Mouse (Mus musculus): Measurements from ENCODE around the gene Zpr1. TPM values are rescaled to one million over a fixed set of nuclear protein-coding genes. Genes with fewer than 3 reads are reported as not detected.

Gene Zpr1
- polyA plus RNA-seq, 1 experiment, result 28.7 TPM

DNA sequence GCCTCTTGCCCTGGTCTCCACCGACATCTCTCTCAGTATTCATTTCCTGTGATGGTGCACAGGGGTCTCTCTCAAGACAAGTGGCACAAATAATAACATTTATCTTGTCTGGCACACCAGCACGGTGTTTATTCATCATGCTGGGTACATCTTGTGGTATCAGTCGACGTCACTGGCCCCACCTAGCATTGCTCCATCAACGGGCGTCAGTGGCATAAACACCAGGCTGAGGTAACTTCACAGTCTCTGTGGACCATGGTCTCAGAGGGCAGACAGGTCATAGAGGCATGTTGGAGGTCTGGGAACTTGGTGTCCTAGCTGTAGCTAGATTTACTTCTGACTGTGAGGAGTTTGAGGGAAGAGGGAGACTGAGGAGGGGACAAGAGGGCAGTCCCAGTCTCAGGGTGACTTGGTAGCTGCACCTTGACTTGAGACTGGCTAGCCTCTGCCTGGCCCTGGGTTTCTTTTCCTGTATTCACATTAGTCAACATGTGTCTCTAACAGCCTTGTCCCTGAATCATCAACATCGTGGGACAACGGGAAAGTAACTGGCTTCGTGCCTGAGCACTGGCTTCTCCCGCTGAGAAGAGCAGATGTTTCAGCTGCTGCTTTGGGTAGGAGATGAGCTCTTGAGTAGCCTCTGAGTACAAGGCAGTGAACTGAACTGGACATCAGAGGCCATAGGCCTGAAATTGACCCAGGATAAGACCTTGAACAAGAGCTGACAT is 16.0 kb upstream of the Zpr1 start:
- H3K36me3 ChIP-seq (ENCODE audit: control insufficient read depth, insufficient read depth, low read length), result no peaks in the 10 kb centered on the region
- no peak overlapping the region for H3K27ac ChIP-seq (ENCODE audit: control insufficient read depth, insufficient read depth, low read length)
- no peaks in the 10 kb centered on the region for H3K27me3 ChIP-seq (ENCODE audit: control insufficient read depth, insufficient read depth, low read length)
- no peak for DNase-seq
- no peaks in the 10 kb centered on the region for H3K4me1 ChIP-seq (replicated peaks; ENCODE audit: control insufficient read depth, insufficient read depth, low read length)
- WGBS, result 94% methylated on average over 10 of the region's 10 CpGs
- H3K4me3 ChIP-seq (ENCODE audit: control insufficient read depth, insufficient read depth, low read length), result no peak overlapping the region
- TF ChIP-seq POLR2A (IDR thresholded peaks at IDR 0.05; ENCODE audit: control insufficient read depth, extremely low read depth, insufficient read depth, low read length, poor library complexity) (no peak), CTCF (IDR thresholded peaks at IDR 0.05; ENCODE audit: borderline replicate concordance, control insufficient read depth, extremely low read depth, insufficient read depth, low read length, poor library complexity) (no peak)

DNA sequence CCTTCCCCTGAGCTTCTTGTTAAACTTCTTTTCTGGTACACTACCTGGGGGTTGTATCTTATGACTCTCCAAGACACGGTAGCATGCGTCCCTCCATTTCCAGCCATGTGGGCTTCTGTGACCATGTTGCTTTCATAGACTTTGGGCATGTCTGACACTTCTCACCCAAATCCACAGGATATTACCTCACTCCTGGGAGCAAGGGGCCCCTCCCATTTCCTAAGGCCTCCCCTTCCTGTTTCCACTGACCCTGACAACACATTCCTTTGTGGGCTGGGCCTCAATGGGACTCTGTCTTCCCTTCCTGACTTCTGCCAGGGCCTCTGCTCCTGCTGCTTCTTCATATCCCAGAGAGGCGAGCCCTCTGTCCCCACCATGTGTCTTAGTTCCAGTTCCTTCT is 15.3 kb upstream of the Zpr1 start:
- H3K36me3 ChIP-seq (ENCODE audit: control insufficient read depth, insufficient read depth, low read length), result no peaks in the 10 kb centered on the region
- TF ChIP-seq CTCF (IDR thresholded peaks at IDR 0.05; ENCODE audit: borderline replicate concordance, control insufficient read depth, extremely low read depth, insufficient read depth, low read length, poor library complexity), result no peak
- TF ChIP-seq POLR2A (IDR thresholded peaks at IDR 0.05; ENCODE audit: control insufficient read depth, extremely low read depth, insufficient read depth, low read length, poor library complexity), result no peak
- 92% methylated on average over 3 of the region's 3 CpGs for WGBS
- DNase-seq, result no peak
- H3K27me3 ChIP-seq (ENCODE audit: control insufficient read depth, insufficient read depth, low read length), result no peaks in the 10 kb centered on the region
- H3K27ac ChIP-seq (ENCODE audit: control insufficient read depth, insufficient read depth, low read length), result no peak overlapping the region
- no peak overlapping the region for H3K4me3 ChIP-seq (ENCODE audit: control insufficient read depth, insufficient read depth, low read length)
- no peaks in the 10 kb centered on the region for H3K4me1 ChIP-seq (replicated peaks; ENCODE audit: control insufficient read depth, insufficient read depth, low read length)

DNA sequence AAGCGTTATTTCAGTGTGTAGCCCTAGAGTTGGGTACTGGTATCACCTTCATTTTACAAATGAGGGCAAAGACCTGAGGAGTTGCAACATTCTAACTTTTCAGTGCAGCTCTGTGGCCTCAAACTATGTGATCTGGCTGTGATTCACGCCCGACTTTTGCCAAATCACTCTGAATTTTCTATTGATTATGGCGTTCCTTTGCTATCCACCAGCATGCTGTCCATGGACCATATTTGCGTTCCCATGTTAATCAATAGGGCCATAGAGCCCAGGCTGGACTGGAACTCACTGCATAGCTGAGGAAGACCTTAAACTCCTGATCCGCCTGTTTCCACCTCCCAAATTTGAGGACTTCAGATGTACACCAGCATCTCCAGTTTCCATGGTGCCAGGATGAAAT is 13.8 kb upstream of the Zpr1 start:
- WGBS, result 94% methylated on average over 6 of the region's 6 CpGs
- H3K4me3 ChIP-seq (ENCODE audit: control insufficient read depth, insufficient read depth, low read length), result no peak overlapping the region

DNA sequence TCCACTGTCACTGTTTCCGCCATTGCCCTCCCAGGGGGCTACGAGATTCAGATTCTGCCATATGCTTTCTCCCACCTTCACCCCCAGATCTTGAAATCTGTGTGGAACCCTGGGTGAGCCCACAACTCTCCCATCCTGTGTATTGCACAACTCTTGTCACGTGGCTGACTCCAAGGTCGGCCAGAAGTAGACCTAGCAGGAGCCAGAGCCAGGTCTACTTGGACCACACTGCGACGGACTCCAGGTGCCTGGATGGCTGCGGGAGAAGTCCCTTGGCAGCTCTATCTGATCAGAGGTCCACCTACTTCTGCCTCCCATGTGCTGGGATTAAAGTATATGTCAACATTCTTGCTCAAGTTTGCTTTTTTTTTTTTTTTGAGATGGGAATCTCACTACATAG is 11.7 kb upstream of the Zpr1 start:
- Histone ChIP-seq H3K27me3 (ENCODE audit: control insufficient read depth, insufficient read depth, low read length) (no peaks in the 10 kb centered on the region), H3K27ac (ENCODE audit: control insufficient read depth, insufficient read depth, low read length) (no peak overlapping the region), H3K4me1 (replicated peaks; ENCODE audit: control insufficient read depth, insufficient read depth, low read length) (no peaks in the 10 kb centered on the region), H3K4me3 (ENCODE audit: control insufficient read depth, insufficient read depth, low read length) (no peak overlapping the region), H3K36me3 (ENCODE audit: control insufficient read depth, insufficient read depth, low read length) (no peaks in the 10 kb centered on the region)
- DNase-seq, result no peak
- no peak for TF ChIP-seq POLR2A (IDR thresholded peaks at IDR 0.05; ENCODE audit: control insufficient read depth, extremely low read depth, insufficient read depth, low read length, poor library complexity)
- TF ChIP-seq CTCF (IDR thresholded peaks at IDR 0.05; ENCODE audit: borderline replicate concordance, control insufficient read depth, extremely low read depth, insufficient read depth, low read length, poor library complexity), result no peak
- WGBS, result 88% methylated on average over 7 of the region's 7 CpGs

More for the DNA sequence above, 13.8 kb upstream of the Zpr1 start:
- H3K27me3 ChIP-seq (ENCODE audit: control insufficient read depth, insufficient read depth, low read length), result no peaks in the 10 kb centered on the region
- H3K4me1 ChIP-seq (replicated peaks; ENCODE audit: control insufficient read depth, insufficient read depth, low read length), result no peaks in the 10 kb centered on the region
- H3K27ac ChIP-seq (ENCODE audit: control insufficient read depth, insufficient read depth, low read length), result no peak overlapping the region
- TF ChIP-seq CTCF (IDR thresholded peaks at IDR 0.05; ENCODE audit: borderline replicate concordance, control insufficient read depth, extremely low read depth, insufficient read depth, low read length, poor library complexity), result no peak
- H3K36me3 ChIP-seq (ENCODE audit: control insufficient read depth, insufficient read depth, low read length), result no peaks in the 10 kb centered on the region
- DNase-seq, result no peak

DNA sequence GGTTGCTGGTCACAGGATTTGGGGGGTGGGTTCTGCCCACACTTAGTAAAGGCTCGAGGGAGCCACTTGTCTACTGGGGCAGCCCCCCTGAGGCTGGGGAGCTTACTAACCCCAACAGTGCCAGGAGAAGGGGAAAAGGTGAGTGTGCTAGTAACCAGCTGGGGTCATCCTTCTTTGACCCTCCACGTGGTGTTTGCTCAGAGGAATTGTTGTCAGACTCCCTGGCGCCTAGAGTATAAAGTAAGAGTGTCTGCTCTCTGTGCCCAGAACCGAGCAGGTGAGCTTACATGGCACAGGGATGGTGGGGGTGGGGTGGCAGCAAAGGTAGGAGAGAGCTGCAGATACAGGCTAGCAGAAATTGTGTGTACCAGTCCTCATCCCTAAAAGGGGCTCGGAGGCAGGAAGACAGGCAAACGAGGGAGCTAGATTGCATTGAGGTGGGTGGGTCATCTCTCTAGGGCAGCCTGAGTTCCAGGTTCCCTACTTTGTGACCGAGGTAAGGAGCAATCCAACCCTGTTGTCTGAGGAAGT is 4.5 kb upstream of the Zpr1 start, which contains the start of gene Apoa5:
Gene Apoa5 (plus strand): TSS at position 291 of the 531 bp plus-strand sequence.
- DNase-seq, result no peak
- TF ChIP-seq CTCF (IDR thresholded peaks at IDR 0.05; ENCODE audit: borderline replicate concordance, control insufficient read depth, extremely low read depth, insufficient read depth, low read length, poor library complexity) (no peak), POLR2A (IDR thresholded peaks at IDR 0.05; ENCODE audit: control insufficient read depth, extremely low read depth, insufficient read depth, low read length, poor library complexity) (no peak)
- no peaks in the 10 kb centered on the region for H3K36me3 ChIP-seq (ENCODE audit: control insufficient read depth, insufficient read depth, low read length)
- peaks cover 3% of the 10 kb centered on the region for H3K4me1 ChIP-seq (replicated peaks; ENCODE audit: control insufficient read depth, insufficient read depth, low read length)
- 66% methylated on average over 7 of the region's 7 CpGs for WGBS
- no peak within 1 kb of the TSS for H3K27ac ChIP-seq (ENCODE audit: control insufficient read depth, insufficient read depth, low read length)
- H3K4me3 ChIP-seq (ENCODE audit: control insufficient read depth, insufficient read depth, low read length), result no peak within 1 kb of the TSS
- no peaks in the 10 kb centered on the region; the same call in 1 of the 2 replicates for H3K27me3 ChIP-seq (ENCODE audit: control insufficient read depth, insufficient read depth, low read length)

DNA sequence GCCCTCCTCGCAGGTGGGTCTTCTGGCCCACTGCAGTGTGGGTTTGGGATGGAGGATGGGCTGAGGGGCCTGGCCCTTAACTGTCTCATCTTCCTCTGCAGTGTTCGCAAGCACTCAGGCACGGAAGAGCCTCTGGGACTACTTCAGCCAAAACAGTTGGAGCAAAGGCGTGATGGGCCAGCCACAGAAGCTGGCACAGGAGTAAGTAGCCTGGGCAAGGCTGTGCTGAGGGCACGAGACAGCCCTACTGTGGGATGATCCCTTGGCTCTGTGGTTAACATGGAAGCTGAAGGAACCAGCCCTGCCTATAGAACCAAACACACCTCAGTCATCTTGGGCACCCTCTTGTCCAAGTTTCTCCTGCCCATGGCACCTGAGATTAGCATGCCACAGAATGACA is 3.7 kb upstream of the Zpr1 start:
- no peak for DNase-seq
- Histone ChIP-seq H3K4me1 (replicated peaks; ENCODE audit: control insufficient read depth, insufficient read depth, low read length) (peaks cover 8% of the 10 kb centered on the region), H3K36me3 (ENCODE audit: control insufficient read depth, insufficient read depth, low read length) (no peaks in the 10 kb centered on the region), H3K4me3 (ENCODE audit: control insufficient read depth, insufficient read depth, low read length) (no peak overlapping the region), H3K27ac (ENCODE audit: control insufficient read depth, insufficient read depth, low read length) (no peak overlapping the region), H3K27me3 (ENCODE audit: control insufficient read depth, insufficient read depth, low read length) (no peaks in the 10 kb centered on the region; the same call in 1 of the 2 replicates)
- TF ChIP-seq POLR2A (IDR thresholded peaks at IDR 0.05; ENCODE audit: control insufficient read depth, extremely low read depth, insufficient read depth, low read length, poor library complexity) (no peak), CTCF (IDR thresholded peaks at IDR 0.05; ENCODE audit: borderline replicate concordance, control insufficient read depth, extremely low read depth, insufficient read depth, low read length, poor library complexity) (no peak)
- 93% methylated on average over 5 of the region's 5 CpGs for whole genome bisulfite sequencing
